Mouse (Mus musculus): ENCODE data around the gene Insc. TPM values are rescaled to one million over a fixed set of nuclear protein-coding genes. Genes with fewer than 3 reads are reported as not detected.

Insc gene
- polyA plus RNA-seq, 1 experiment from 2014 or later = 3.0 TPM

DNA sequence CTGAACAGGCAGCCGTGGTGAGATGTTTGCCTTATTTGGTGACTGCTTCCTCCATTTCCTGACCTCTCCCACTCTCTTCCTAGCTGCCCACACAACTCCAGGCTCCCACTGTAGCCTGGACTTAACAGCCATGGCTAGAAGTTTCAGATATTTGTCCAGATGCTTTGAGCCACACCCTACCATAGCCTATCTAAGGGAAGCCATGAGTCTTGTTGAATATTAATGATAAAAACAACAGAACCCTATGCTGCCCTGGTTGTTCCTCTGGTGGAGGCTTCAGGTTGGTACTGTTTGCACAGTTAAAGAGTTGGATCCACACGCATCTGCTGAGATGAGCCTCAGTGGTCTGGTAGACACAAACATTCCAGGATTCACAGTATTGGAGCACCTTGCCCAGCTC, 61.8 kb downstream of the Insc start:
- 73% methylated on average over 2 of the region's 2 CpGs for WGBS
- no peak for ATAC-seq (ENCODE audit: low FRiP score, low read depth)

DNA sequence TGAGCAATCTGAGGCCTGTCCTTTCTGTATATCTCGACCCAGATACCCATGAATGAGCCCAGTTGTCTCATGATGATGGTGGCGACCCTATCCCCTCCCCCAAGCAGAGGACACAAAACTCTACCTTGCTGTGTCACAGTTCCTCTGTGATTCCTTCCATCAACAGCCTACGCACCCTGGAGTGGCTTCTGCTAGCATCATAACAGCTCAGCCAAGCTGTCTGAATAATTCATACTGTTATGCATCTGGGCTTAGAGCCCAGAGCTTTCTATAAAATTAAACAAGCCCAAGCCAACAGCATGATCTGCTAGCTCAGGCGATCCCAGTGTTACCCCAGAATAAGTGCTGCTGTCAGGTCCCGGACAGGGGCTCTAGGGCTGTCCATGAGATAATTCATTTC, 63.8 kb downstream of the Insc start:
- no peak for ATAC-seq (ENCODE audit: low FRiP score, low read depth)
- 68% methylated on average over 5 of the region's 5 CpGs for WGBS
- no peak overlapping the region for H3K4me3 ChIP-seq
- no peak overlapping the region for H3K4me2 ChIP-seq (replicated peaks)
- H3K27me3 ChIP-seq = no peaks in the 10 kb centered on the region
- H3K9me3 ChIP-seq = peaks cover 9% of the 10 kb centered on the region; the same call in 1 of the 2 replicates
- no peaks in the 10 kb centered on the region for H3K4me1 ChIP-seq
- no peaks in the 10 kb centered on the region for H3K36me3 ChIP-seq
- no peak overlapping the region for H3K27ac ChIP-seq
- no peak overlapping the region for H3K9ac ChIP-seq

More for the DNA sequence above, 61.8 kb downstream of the Insc start:
- Histone ChIP-seq H3K27me3 (no peaks in the 10 kb centered on the region), H3K4me2 (replicated peaks) (no peak overlapping the region), H3K27ac (no peak overlapping the region), H3K4me3 (no peak overlapping the region), H3K9me3 (no peaks in the 10 kb centered on the region), H3K4me1 (no peaks in the 10 kb centered on the region), H3K36me3 (no peaks in the 10 kb centered on the region), H3K9ac (no peak overlapping the region)

DNA sequence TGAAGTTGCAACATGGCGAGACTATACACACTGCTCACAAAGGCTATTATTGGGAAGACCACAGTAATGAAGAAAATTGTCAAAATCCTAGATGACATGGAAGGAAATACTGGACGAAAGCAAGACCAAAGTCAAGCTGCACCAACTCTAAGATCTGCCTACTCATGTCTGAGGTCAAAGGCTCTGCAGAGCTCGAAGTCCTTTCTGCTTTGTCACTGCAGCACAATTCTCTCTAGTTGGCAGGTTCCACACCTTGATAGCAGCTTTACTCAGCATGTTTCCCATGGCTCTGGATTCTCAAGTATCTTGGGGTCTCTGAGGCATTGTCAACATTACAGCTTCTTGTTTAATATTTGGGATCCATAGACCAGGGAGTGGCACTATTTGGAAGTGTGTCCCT, 64.8 kb downstream of the Insc start:
- Histone ChIP-seq H3K4me1 (no peaks in the 10 kb centered on the region), H3K9me3 (peaks cover 9% of the 10 kb centered on the region; the same call in 1 of the 2 replicates), H3K4me3 (no peak overlapping the region), H3K27me3 (no peaks in the 10 kb centered on the region), H3K9ac (no peak overlapping the region), H3K4me2 (replicated peaks) (no peak overlapping the region), H3K36me3 (no peaks in the 10 kb centered on the region), H3K27ac (no peak overlapping the region)
- 87% methylated on average over 3 of the region's 3 CpGs for WGBS
- ATAC-seq (ENCODE audit: low FRiP score, low read depth) = no peak

DNA sequence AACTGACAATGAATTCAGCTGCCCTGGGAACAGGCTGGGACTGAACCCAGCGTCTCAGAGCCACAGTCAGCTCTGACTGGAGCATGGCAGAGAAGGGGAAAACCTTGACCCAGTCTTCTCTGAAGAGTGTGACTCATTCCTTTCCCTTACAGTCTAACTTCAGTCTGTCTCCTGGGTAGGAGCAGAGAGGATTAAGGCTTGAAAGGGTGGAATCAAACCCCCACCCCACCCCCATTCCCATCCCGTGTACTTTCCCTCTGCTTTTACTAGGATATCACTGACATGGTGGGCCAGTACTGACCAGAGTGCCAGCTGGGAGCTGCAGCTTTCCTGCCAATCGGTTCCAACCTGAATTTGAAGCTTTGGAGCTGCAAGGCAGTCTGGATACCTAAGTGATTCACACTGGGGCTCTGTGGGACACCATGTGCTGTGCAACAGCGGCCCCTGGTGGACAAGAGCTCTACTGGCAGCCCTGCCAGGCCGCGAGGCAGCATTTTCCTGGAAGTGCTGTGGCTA, 73.9 kb downstream of the Insc start:
- Histone ChIP-seq H3K27me3 (peaks cover 43% of the 10 kb centered on the region), H3K9me3 (no peaks in the 10 kb centered on the region), H3K4me2 (replicated peaks) (no peak overlapping the region), H3K9ac (no peak overlapping the region), H3K4me1 (0 out of 2 replicates have a peak, but pooled peaks cover 3% of the 10 kb centered on the region), H3K36me3 (no peaks in the 10 kb centered on the region), H3K4me3 (no peak overlapping the region), H3K27ac (no peak overlapping the region)
- ATAC-seq (ENCODE audit: low FRiP score, low read depth) = peak; percentile 86
- 12% methylated on average over 6 of the region's 6 CpGs for WGBS

DNA sequence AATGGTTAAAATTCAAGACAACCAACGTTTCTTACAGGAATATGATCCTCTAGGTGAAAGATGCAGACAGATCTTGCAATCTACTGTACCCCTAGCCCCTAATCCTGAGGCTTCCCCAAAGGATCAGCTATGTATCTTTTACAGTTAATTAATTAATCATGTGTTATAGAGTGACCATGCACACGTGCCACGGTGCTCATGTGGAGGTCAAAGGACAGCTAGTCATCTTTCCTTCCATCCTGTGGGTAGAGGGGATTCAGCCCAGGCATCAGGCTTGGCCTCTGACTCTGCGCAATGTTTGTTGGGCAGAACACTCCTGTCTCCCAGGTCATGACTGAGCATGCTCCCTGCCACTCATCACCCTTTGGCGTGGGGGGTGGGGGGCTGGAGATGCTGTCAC, 74.4 kb downstream of the Insc start:
- WGBS = 32% methylated on average over 5 of the region's 5 CpGs
- Histone ChIP-seq H3K36me3 (no peaks in the 10 kb centered on the region), H3K9ac (no peak overlapping the region), H3K4me2 (replicated peaks) (no peak overlapping the region), H3K27ac (no peak overlapping the region), H3K9me3 (no peaks in the 10 kb centered on the region), H3K4me3 (no peak overlapping the region), H3K4me1 (0 out of 2 replicates have a peak, but pooled peaks cover 3% of the 10 kb centered on the region), H3K27me3 (peaks cover 43% of the 10 kb centered on the region)
- peak; percentile 6; the same call in 1 of the 2 replicates for ATAC-seq (ENCODE audit: low FRiP score, low read depth)

DNA sequence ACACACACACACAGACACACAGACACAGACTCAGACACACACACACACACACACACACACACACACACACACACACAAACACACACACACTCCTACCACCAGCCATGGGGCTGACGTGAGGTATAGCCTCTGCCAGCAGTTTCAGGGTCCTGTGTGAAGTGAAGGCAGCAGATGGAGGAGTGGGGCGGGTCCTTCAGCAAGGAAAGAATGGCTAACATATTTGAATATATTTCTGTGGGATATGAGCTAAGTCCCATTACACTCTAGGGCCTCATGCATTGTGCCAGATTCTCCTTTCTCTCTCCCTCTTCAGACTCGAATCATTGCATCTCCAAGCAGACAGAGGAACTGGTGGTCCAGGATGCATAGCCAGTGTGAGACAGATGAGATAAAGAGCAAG, 74.9 kb downstream of the Insc start:
- Histone ChIP-seq H3K4me3 (no peak overlapping the region), H3K27ac (no peak overlapping the region), H3K4me2 (replicated peaks) (no peak overlapping the region), H3K36me3 (no peaks in the 10 kb centered on the region), H3K9me3 (no peaks in the 10 kb centered on the region), H3K4me1 (0 out of 2 replicates have a peak, but pooled peaks cover 3% of the 10 kb centered on the region), H3K9ac (no peak overlapping the region), H3K27me3 (peaks cover 46% of the 10 kb centered on the region)
- WGBS = 74% methylated on average over 3 of the region's 3 CpGs
- no peak for ATAC-seq (ENCODE audit: low FRiP score, low read depth)

DNA sequence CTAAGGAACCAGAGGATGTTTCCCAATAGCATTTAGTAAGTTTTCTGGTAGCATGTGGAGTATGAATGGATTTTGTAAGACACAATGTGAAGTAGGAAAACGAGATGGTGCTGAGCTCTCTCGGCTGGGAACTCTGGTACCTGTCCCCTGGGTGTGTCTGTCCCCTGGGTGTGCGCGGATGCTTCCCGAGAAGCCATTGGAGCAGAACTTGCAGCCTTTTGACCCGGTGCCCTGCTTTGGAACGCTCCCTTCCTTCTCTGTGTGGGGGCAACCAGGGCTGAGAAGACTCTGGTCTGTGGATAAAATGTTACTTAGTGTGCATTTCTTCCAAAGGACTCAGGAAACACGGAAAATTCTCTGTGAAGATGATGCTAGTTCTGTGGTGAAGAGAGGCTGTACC, 75.3 kb downstream of the Insc start:
- Histone ChIP-seq H3K36me3 (no peaks in the 10 kb centered on the region), H3K4me3 (no peak overlapping the region), H3K27me3 (peaks cover 51% of the 10 kb centered on the region), H3K27ac (no peak overlapping the region), H3K9me3 (no peaks in the 10 kb centered on the region), H3K4me2 (replicated peaks) (no peak overlapping the region), H3K9ac (no peak overlapping the region), H3K4me1 (0 out of 2 replicates have a peak, but pooled peaks cover 3% of the 10 kb centered on the region)
- no peak for ATAC-seq (ENCODE audit: low FRiP score, low read depth)
- 78% methylated on average over 8 of the region's 8 CpGs for WGBS

DNA sequence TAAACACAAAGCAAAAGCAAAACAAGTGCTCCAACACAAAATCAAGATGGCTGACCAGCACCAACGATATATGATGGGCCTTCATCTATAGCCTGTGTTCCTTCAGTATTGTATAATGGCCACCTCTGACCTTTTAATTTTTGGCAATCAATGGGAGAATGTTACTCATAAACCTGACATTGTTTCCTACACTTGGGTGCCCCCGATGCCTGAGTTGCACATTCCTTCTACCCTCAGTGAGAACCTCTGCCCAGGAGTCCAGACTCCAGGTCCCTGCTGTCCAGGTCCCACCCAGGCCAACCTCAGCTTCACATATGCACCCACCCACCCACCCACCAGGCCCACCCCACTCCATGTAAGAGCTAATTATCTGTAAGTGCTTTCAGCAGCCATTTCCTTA, 79.2 kb downstream of the Insc start:
- 90% methylated on average over 2 of the region's 2 CpGs for WGBS
- peaks cover 9% of the 10 kb centered on the region for H3K4me1 ChIP-seq
- no peak for ATAC-seq (ENCODE audit: low FRiP score, low read depth)

DNA sequence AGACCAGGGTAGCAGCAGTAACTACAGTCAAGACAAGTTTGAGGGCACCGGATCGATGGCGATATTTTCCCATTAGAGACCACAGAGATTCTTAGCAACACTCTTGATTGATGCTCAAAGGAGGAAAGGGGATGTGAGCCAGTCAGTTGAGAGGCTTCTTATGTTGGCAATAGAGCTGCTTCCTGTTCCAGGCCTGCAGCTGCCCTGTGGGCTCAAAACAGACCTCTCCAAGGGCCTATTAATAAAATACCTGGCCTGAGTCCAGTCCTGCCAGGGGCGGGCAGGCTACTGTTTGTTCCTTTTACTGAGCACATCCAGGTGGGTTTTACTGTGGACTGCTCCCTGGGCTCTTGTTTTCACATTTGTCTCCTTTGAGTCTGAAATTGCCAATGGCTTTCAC, 83.9 kb downstream of the Insc start:
- H3K27ac ChIP-seq = no peak overlapping the region
- H3K36me3 ChIP-seq = no peaks in the 10 kb centered on the region
- H3K27me3 ChIP-seq = peaks cover 83% of the 10 kb centered on the region
- no peak overlapping the region for H3K4me2 ChIP-seq (replicated peaks)
- H3K9me3 ChIP-seq = no peaks in the 10 kb centered on the region; the same call in 1 of the 2 replicates
- H3K4me1 ChIP-seq = peaks cover 9% of the 10 kb centered on the region
- peak; percentile 45; the same call in 1 of the 2 replicates for ATAC-seq (ENCODE audit: low FRiP score, low read depth)
- no peak overlapping the region for H3K4me3 ChIP-seq
- no peak overlapping the region for H3K9ac ChIP-seq
- 43% methylated on average over 4 of the region's 4 CpGs for WGBS

More for the DNA sequence above, 79.2 kb downstream of the Insc start:
- Histone ChIP-seq H3K27me3 (peaks cover 55% of the 10 kb centered on the region), H3K4me3 (no peak overlapping the region), H3K36me3 (no peaks in the 10 kb centered on the region), H3K27ac (no peak overlapping the region), H3K9ac (no peak overlapping the region), H3K9me3 (no peaks in the 10 kb centered on the region; the same call in 1 of the 2 replicates), H3K4me2 (replicated peaks) (no peak overlapping the region)

DNA sequence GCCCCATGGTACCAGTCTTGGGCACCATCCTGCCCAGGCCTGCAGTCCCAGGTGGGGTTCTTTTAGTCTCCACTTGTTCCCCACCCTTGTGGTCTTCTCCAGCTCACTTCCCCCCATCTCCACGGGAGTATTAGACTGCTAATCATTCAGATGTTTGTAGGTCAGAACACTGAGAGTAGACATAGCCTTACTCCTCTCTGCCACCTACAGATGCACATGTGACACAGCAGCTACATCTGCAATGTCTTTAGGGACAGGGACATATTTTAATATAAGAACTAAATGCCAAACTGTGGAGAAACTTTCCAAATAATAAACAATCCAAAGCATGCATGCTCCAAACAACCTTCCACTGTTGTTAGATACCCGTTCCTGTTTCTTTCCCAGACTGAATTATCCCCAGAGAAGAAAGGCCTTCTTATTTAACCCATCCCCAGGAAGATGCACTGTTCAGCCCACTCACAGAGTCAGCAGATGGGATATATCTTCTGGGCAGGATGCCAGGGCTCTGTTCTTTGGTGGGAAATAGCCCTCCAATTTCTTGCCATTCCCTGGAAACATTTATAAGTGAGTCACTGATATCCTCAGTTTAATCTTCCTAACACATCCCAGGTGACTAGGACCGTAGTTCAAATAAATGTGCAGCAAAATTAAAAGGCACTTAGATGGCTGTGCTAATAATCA, 88.9 kb downstream of the Insc start:
- Histone ChIP-seq H3K4me3 (no peak overlapping the region), H3K4me1 (peaks cover 3% of the 10 kb centered on the region), H3K36me3 (no peaks in the 10 kb centered on the region), H3K9me3 (no peaks in the 10 kb centered on the region), H3K9ac (no peak overlapping the region), H3K27me3 (peaks cover 86% of the 10 kb centered on the region), H3K4me2 (replicated peaks) (no peak overlapping the region), H3K27ac (no peak overlapping the region)
- WGBS = 55% methylated on average over 3 of the region's 3 CpGs
- ATAC-seq (ENCODE audit: low FRiP score, low read depth) = peak; percentile 32; the same call in 1 of the 2 replicates

DNA sequence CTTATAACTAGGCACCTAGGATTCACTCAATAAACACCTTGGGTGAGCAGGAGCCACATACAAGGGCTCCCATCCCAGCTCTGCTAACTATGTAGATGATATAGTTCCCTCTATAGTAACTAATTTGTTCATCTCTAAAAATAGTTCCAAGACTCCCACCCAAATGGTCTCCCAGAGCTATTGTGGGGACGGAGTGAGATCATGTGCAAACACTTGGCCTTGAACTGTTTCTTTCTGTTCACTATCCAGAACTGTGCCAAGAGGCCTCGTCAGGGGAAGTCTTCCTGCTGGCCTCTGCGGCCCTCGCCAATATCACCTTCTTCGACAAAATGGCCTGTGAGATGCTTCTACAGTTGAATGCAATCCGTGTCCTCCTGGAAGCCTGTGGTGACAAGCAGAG, 91.0 kb downstream of the Insc start:
- no peaks in the 10 kb centered on the region for H3K4me1 ChIP-seq
- no peak overlapping the region for H3K4me2 ChIP-seq (replicated peaks)
- H3K4me3 ChIP-seq = no peak overlapping the region
- WGBS = 85% methylated on average over 6 of the region's 6 CpGs
- no peaks in the 10 kb centered on the region for H3K36me3 ChIP-seq
- H3K27me3 ChIP-seq = peaks cover 73% of the 10 kb centered on the region
- H3K9ac ChIP-seq = no peak overlapping the region
- no peak overlapping the region for H3K27ac ChIP-seq
- no peak for ATAC-seq (ENCODE audit: low FRiP score, low read depth)
- no peaks in the 10 kb centered on the region for H3K9me3 ChIP-seq

DNA sequence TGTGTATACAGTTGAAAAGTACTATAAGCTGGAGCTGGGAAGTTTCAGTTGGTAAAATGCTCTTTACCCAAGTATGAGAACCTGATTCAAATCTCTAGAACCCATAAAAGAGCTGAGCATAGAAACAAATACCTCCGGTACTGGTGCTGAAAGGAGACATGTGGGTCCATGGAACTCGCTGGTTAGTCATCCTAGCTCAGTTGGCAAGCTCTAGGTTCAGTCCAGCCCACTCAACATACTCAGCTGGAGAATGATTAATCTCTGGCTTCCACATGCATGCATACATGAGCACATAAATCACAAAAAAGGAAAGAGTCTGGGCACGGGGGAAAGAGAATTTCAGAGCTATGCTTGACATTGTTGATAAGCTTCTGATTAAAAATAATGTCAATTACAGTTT, 93.8 kb downstream of the Insc start:
- ATAC-seq (ENCODE audit: low FRiP score, low read depth) = no peak
- H3K4me2 ChIP-seq (replicated peaks) = no peak overlapping the region
- WGBS = 76% methylated on average over 3 of the region's 3 CpGs
- no peaks in the 10 kb centered on the region for H3K9me3 ChIP-seq
- no peak overlapping the region for H3K4me3 ChIP-seq
- H3K4me1 ChIP-seq = peaks cover 1% of the 10 kb centered on the region; the same call in 1 of the 2 replicates
- H3K9ac ChIP-seq = no peak overlapping the region
- no peaks in the 10 kb centered on the region for H3K36me3 ChIP-seq
- no peak overlapping the region for H3K27ac ChIP-seq
- peaks cover 54% of the 10 kb centered on the region for H3K27me3 ChIP-seq

Measured in limb, embryonic 13.5 days (tissue).